Mouse (Mus musculus): ENCODE data around the gene 1600014C10Rik.
A peak's percentile ranks its signal among the peaks of the same experiment; 100 is the strongest.

The 1600014C10Rik gene

GRCm38 (mm10) chr7:38182962-38183687, at the start of gene 1600014C10Rik:
Gene 1600014C10Rik (plus strand): TSS chr7:38183217.
- no peak for DNase-seq

- DNase-seq = no peak
Observed at GRCm38 (mm10) chr7:38134471-38134870, 48.5 kb upstream of the 1600014C10Rik start.

GRCm38 (mm10) chr7:38140324-38140723, 42.7 kb upstream of the 1600014C10Rik start:
- peak; percentile 64 for DNase-seq

GRCm38 (mm10) chr7:38141747-38142545, 41.1 kb upstream of the 1600014C10Rik start:
- DNase-seq = peak; percentile 69

GRCm38 (mm10) chr7:38147477-38147876, 35.5 kb upstream of the 1600014C10Rik start:
- no peak for DNase-seq

GRCm38 (mm10) chr7:38151706-38152312, 31.2 kb upstream of the 1600014C10Rik start:
- peak; percentile 55 for DNase-seq

GRCm38 (mm10) chr7:38152571-38152970, 30.4 kb upstream of the 1600014C10Rik start:
- DNase-seq = no peak

- no peak for DNase-seq
Observed at GRCm38 (mm10) chr7:38155829-38156228, 27.2 kb upstream of the 1600014C10Rik start.

- DNase-seq = no peak
Observed at GRCm38 (mm10) chr7:38158764-38159458, 24.1 kb upstream of the 1600014C10Rik start.

- no peak for DNase-seq
Observed at GRCm38 (mm10) chr7:38161438-38161837, 21.6 kb upstream of the 1600014C10Rik start.

- no peak for DNase-seq
Observed at GRCm38 (mm10) chr7:38163433-38164050, 19.5 kb upstream of the 1600014C10Rik start.

- DNase-seq = no peak
Observed at GRCm38 (mm10) chr7:38166930-38167645, 15.9 kb upstream of the 1600014C10Rik start.

GRCm38 (mm10) chr7:38167724-38168141, 15.3 kb upstream of the 1600014C10Rik start:
- DNase-seq = peak; percentile 79

GRCm38 (mm10) chr7:38173871-38174270, 9.1 kb upstream of the 1600014C10Rik start:
- no peak for DNase-seq

GRCm38 (mm10) chr7:38174321-38175148, 8.5 kb upstream of the 1600014C10Rik start:
- DNase-seq = peak; percentile 68

- no peak for DNase-seq
Observed at GRCm38 (mm10) chr7:38176056-38176455, 7.0 kb upstream of the 1600014C10Rik start.

GRCm38 (mm10) chr7:38179896-38180295, 3.1 kb upstream of the 1600014C10Rik start:
- DNase-seq = no peak

- no peak for DNase-seq
Observed at GRCm38 (mm10) chr7:38181366-38181765, 1.7 kb upstream of the 1600014C10Rik start.

- peak; percentile 76 for DNase-seq
Observed at GRCm38 (mm10) chr7:38182596-38182961, 438 bp upstream of the 1600014C10Rik start.

- peak; percentile 87 for DNase-seq
Observed at GRCm38 (mm10) chr7:38183709-38184417, 846 bp downstream of the 1600014C10Rik start.

Measured in layer of hippocampus, adult 9-11 months (tissue).